Mouse (Mus musculus) erythroblast, embryonic 14.5 days (primary cell): ENCODE data around the gene Mllt1.

ENCODE experiments used
- GATA1 ChIP-seq: IDR thresholded peaks from 2 replicates; pipeline ENCODE4 v1.6.1; 2012; ENCODE audit warnings: low read length, inconsistent platforms, mixed read lengths
- TAL1 ChIP-seq: IDR thresholded peaks from 3 replicates; pipeline ENCODE4 v1.6.1; 2012; ENCODE audit warnings: low read length, inconsistent platforms, mixed read lengths

- TF ChIP-seq GATA1 = no peak
- no peak for TF ChIP-seq TAL1
These were observed 57.8 kb downstream of the Mllt1 start for GRCm38 (mm10) chr17:56877426-56877825.
